Mouse (Mus musculus) spleen, postnatal 4 days (tissue): ENCODE data around the gene Bcam.

ENCODE experiments used
- DNase-seq, 2 experiments: peaks; one replicate each; pipeline ENCODE4 v3.0.0; 2022; ENCODE audit warnings: low spot score in 2 of 2

The Bcam gene

GRCm38 (mm10) chr7:19785874-19786458, 15.2 kb upstream of the Bcam start:
- no peak for DNase-seq

DNA sequence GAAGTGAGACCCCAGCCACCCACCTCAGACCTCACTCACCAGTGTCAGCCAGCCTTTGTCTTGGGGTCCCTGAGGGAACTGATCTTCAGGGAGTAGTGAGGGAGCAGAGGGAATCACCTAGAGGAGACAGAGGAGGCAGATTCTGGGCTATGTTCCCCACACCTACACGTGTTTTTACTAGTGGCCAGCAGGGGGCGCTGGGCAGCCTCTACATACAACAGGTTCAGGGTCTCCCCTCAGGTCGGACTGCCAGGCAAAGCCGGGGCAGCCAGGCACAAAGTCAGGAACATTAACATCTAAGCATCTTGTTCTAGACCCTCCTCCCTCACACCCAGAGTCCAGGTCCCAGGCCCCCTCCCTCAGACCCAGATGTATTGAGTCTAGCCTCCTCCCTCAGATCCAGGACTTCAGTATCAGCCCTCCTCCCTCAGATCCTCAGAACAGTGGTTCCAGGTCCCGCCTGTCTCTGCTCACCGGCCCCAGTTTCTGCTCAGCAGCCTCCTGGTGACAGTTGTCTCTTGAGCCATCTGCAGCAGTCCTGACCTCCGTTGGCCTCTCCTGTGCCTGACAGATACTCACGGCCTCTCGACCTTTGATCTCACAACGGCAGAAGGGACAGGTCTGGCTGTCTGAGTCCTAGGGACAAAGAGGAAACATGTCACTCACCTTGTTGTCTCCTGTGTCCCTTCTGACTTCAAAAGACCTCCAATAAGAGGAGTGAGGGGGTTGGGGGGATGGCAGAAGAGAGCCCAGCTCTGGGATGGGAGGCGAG, 14.1 kb upstream of the Bcam start:
- DNase-seq, result no peak

DNA sequence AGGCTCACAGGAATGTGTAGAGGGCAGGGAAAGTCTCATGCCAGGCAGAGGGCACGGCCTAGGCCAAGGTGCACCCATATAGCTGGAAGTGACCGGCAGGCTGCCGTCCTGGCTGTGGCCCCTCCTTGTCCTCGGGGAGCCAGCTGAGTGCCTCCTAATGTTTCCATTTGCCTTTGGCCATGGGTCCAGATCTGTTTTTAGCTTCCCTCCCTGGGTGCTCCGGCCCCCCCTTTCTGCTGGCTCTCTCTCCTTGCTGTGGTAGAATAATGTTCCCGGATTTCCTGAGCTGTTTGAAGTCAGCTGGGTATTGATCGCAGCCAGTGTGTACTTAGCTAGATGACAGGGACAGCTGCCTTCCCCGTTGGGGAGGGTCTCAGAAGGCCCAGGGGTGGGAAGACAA, 12.8 kb upstream of the Bcam start:
- DNase-seq, result no peak

- no peak for DNase-seq
Measured at GRCm38 (mm10) chr7:19782645-19783044, 11.8 kb upstream of the Bcam start.

GRCm38 (mm10) chr7:19781741-19782140, 10.9 kb upstream of the Bcam start:
- no peak for DNase-seq

DNA sequence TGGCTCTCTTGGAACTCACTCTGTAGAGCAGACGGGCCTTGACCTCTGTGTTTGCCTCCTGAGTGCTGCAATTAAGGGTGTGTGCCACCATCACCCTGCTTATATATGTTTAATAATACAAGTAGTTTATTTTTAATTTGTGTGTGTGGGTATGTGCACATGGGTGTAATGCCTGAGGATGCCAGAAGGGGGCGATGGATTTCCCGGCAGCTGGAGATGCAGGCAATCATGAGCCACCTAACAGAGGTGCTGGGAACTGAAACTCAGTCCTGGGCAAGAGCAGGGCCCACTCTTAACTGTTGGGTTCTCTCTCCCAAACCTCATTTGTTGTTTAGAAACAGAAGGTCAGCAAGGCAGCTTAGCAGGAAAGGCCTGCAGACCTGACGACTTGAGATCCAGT, 9.1 kb upstream of the Bcam start:
- DNase-seq, result no peak

GRCm38 (mm10) chr7:19778645-19779044, 7.8 kb upstream of the Bcam start:
- DNase-seq, result no peak

- no peak for DNase-seq
Measured at GRCm38 (mm10) chr7:19777049-19777723, 6.4 kb upstream of the Bcam start.

DNA sequence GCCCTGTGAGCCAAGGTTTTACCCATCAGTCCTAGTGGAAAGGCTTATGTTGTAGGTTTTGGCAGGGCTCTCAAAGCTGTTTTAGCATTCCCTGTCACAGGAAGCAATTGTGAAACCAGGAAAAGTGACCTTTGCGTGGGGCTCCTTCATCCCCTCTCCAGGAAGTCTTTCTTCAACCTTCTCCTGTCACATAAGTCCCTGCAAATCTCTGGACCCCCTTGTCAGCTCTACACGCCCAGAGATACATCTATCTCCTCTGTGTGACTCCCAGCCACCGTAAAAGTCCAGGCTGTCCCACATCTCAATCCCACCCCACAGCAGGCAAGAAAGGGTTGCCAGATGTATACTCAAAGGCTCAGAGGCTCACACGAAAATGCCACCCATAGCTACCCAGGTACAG, 866 bp upstream of the Bcam start:
- DNase-seq, result no peak

- peak; percentile 64 to 79 for DNase-seq
Measured at GRCm38 (mm10) chr7:19770375-19770754, 451 bp downstream of the Bcam start.

GRCm38 (mm10) chr7:19769434-19770374, 1.1 kb downstream of the Bcam start:
- no peak for DNase-seq

DNA sequence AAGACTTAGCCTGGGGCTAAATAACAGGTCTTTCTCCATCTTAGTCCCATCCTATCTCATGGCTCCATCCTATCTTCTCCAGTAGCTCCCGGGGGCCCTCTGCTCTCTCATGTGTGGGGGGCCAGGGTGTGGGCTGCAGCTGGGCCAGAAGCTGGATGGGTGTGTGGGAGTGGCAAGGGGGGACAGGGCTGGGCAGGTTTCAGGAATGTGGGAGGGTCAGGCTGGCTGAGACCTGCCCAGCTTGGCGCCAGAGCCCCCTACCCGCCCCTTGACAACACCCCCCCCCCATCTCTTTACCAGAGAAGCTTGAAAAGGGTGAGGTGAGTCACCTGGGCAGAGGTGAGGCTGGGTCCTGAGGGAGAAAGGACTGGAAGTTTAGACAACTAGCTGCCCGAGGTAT, 1.8 kb downstream of the Bcam start:
- no peak for DNase-seq

DNA sequence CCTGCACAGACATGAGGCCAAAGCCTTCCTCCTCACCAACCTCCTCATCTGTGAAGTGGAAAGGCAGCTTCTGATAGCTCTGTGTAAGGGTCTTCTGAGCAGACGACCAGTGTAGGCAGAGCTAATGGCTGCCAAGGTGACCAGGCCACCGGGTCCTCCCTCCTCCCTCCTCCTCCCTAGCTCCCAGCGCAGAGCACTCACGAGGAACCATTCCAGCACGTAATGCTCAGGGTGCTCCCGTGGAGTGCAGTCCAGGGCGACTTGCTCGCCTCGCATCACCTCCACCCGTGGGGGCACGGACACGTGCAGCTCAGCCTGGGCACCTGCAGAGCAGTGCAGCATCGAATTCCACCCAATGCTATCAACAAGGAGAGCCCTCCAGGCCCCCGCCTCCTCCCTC, 2.6 kb downstream of the Bcam start:
- DNase-seq, result no peak

GRCm38 (mm10) chr7:19764581-19764980, 6.2 kb downstream of the Bcam start:
- no peak for DNase-seq

GRCm38 (mm10) chr7:19763829-19764477, 6.9 kb downstream of the Bcam start:
- DNase-seq, result no peak

DNA sequence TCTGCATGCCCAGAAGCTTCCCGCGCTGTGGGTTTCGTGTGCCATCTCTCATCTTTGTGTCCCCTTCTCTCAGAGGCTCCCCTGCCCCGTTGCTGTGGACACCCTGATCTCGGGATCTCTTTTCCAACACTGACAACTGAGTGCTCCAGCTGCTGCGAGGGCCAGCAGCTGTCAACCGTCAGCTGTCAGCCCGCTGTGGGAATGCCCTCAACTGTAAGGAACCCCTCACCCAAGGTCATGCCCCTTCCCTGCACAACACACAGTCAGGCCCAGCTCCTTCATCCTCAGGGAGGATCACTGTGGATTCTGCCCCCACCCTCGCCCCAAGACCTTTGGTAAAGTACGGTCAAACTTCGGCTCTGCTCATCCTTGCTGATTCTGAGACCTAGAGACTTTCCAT, 8.5 kb downstream of the Bcam start:
- no peak for DNase-seq

DNA sequence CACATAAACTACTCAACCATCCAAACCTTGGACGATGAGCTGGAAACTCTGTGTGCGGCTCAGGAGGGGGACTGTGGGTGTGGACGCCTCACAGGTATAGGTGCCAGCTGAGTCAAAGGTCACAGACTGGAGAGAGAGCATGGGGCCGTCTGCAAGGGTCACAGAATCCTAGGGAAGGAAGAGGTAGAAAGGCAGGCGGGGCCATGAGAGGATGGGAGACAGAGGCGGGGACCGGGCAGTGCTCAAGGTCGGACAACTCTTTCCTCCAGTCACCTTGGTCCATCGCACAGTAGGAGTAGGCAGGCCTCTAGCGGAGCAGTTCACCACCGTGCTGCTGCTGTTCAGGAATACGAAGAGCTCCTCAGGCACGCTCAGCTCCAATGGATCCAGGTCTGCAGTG, 10.8 kb downstream of the Bcam start:
- DNase-seq, result no peak

- no peak for DNase-seq
Measured at GRCm38 (mm10) chr7:19758623-19759022, 12.2 kb downstream of the Bcam start.

- DNase-seq, result no peak
Measured at GRCm38 (mm10) chr7:19755851-19756786, 14.7 kb downstream of the Bcam start.

- no peak for DNase-seq
Measured at GRCm38 (mm10) chr7:19755008-19755407, 15.8 kb downstream of the Bcam start.
